Mouse (Mus musculus) ES-E14 (cell line): ENCODE results near the gene Uqcr10. TPM values are rescaled to one million over a fixed set of nuclear protein-coding genes. Genes with fewer than 3 reads are reported as not detected.
A peak's percentile ranks its signal among the peaks of the same experiment; 100 is the strongest.

Experiments used
- DNase-seq: peaks from one replicate; pipeline ENCODE4 v3.0.0-alpha.2; 2013; ENCODE audit warnings: low read depth, low spot score
- H3K27ac ChIP-seq: 2 replicates; pipeline ENCODE4 v1.5.1; 2012; ENCODE audit warnings: low read depth, mild to moderate bottlenecking, low read length, moderate library complexity, mixed read lengths; ENCODE audit not compliant: poor library complexity, insufficient read depth, severe bottlenecking
- H3K36me3 ChIP-seq: 2 replicates; pipeline ENCODE4 v1.6.1; 2012; ENCODE audit warnings: mild to moderate bottlenecking, low read length, moderate library complexity, mixed read lengths; ENCODE audit not compliant: control insufficient read depth, poor library complexity, insufficient read depth, severe bottlenecking
- H3K4me1 ChIP-seq, 2 experiments: fragments of 150-350 bp in 1 of 2; sonication (generic) in 1 of 2; 2 replicates each; pipeline ENCODE4 v1.6.1; 2012; ENCODE audit warnings: low read length in 2 of 2, mild to moderate bottlenecking in 1 of 2, mixed read lengths in 1 of 2; ENCODE audit not compliant: control insufficient read depth in 2 of 2, insufficient read depth in 2 of 2, poor library complexity in 1 of 2
- H3K4me3 ChIP-seq, 2 experiments: fragments of 150-350 bp in 1 of 2; sonication (generic) in 1 of 2; 2 replicates each; pipeline ENCODE4 v1.5.1; 2012; ENCODE audit warnings: low read length in 2 of 2, low read depth in 1 of 2, mild to moderate bottlenecking in 1 of 2, mixed read lengths in 1 of 2; ENCODE audit not compliant: insufficient read depth in 1 of 2, poor library complexity in 1 of 2, severe bottlenecking in 1 of 2
- H3K9ac ChIP-seq: 2 replicates; pipeline ENCODE4 v1.6.1; 2012; ENCODE audit warnings: low read depth, mild to moderate bottlenecking, low read length, mixed read lengths; ENCODE audit not compliant: poor library complexity, insufficient read depth, severe bottlenecking
- H3K9me3 ChIP-seq: fragments of 150-350 bp; sonication (generic); 2 replicates; pipeline ENCODE4 v1.6.1; 2012; ENCODE audit warnings: low read depth, mild to moderate bottlenecking, low read length; ENCODE audit not compliant: control insufficient read depth, insufficient read depth
- CHD2 ChIP-seq: IDR thresholded peaks from 2 replicates; pipeline ENCODE4 v1.6.1; 2014; ENCODE audit warnings: mild to moderate bottlenecking, low read depth, low read length, inconsistent platforms
- HCFC1 ChIP-seq: IDR thresholded peaks from 2 replicates; pipeline ENCODE4 v1.6.1; 2012; ENCODE audit warnings: low read length, inconsistent platforms, borderline replicate concordance; ENCODE audit not compliant: insufficient read depth
- MAFK ChIP-seq: IDR thresholded peaks from 2 replicates; pipeline ENCODE4 v1.6.1; 2014; ENCODE audit warnings: mild to moderate bottlenecking, low read depth, low read length, inconsistent platforms; ENCODE audit not compliant: insufficient read depth
- ZC3H11A ChIP-seq: IDR thresholded peaks from 2 replicates; pipeline ENCODE4 v1.6.1; 2012; ENCODE audit warnings: low read depth, mild to moderate bottlenecking, inconsistent platforms, low read length, borderline replicate concordance
- ZNF384 ChIP-seq: IDR thresholded peaks from 2 replicates; pipeline ENCODE4 v1.6.1; 2012; ENCODE audit warnings: low read depth, low read length, inconsistent platforms
- in situ Hi-C, 2 experiments: fragments of 600-800 bp; cut with MboI; formaldehyde crosslinking; loops; one replicate each; pipeline ENCODE4 v1.15.1; 2025; ENCODE audit warnings: low sequenced_read_pairs in 2 of 2, inconsistent platforms in 1 of 2; ENCODE audit not compliant: unreplicated experiment in 2 of 2
- total RNA-seq: library from RNA; depleted of rRNA; stranded (reverse); fragments of 300-350 nt; gene quantifications from 2 replicates; pipeline ENCODE4 v1.2.3, GENCODE M21; 2012

Gene Uqcr10
- total RNA-seq, 1 experiment = 963 TPM

GRCm38 (mm10) chr11:4697043-4697983 is 6.8 kb downstream of the Uqcr10 start:
- Histone ChIP-seq H3K9ac (no peak overlapping the region), H3K9me3 (no peaks in the 10 kb centered on the region), H3K36me3 (peaks cover 12% of the 10 kb centered on the region), H3K4me3 (no peak overlapping the region), H3K27ac (no peak overlapping the region), H3K4me1 (peaks cover 0 to 4% of the 10 kb centered on the region in 2 experiments; a peak in 1 of 4 replicates)
- no peak for TF ChIP-seq CHD2
- no peak for TF ChIP-seq HCFC1
- no peak for TF ChIP-seq ZC3H11A
- TF ChIP-seq MAFK = no peak
- TF ChIP-seq ZNF384 = no peak
- DNase-seq = no peak
- in situ Hi-C loops = no loop called here

GRCm38 (mm10) chr11:4692162-4692561 is 12.0 kb downstream of the Uqcr10 start:
- Histone ChIP-seq H3K4me3 (no peak overlapping the region), H3K4me1 (peaks cover 2 to 13% of the 10 kb centered on the region in 2 experiments; a peak in 3 of 4 replicates), H3K9me3 (no peaks in the 10 kb centered on the region), H3K27ac (no peak overlapping the region), H3K36me3 (no peaks in the 10 kb centered on the region), H3K9ac (no peak overlapping the region)
- no peak for TF ChIP-seq ZNF384
- TF ChIP-seq CHD2 = no peak
- no peak for TF ChIP-seq MAFK
- TF ChIP-seq ZC3H11A = no peak
- TF ChIP-seq HCFC1 = no peak
- in situ Hi-C loops = no loop called here
- no peak for DNase-seq

- Histone ChIP-seq H3K9ac (peak overlapping the region; percentile 41; the same call in 1 of the 2 replicates), H3K4me1 (peaks cover 2 to 13% of the 10 kb centered on the region in 2 experiments; a peak in 3 of 4 replicates), H3K4me3 (no peak overlapping the region), H3K36me3 (no peaks in the 10 kb centered on the region), H3K9me3 (no peaks in the 10 kb centered on the region), H3K27ac (peak overlapping the region; percentile 59; the same call in 1 of the 2 replicates)
- TF ChIP-seq ZNF384 = no peak
- TF ChIP-seq ZC3H11A = no peak
- TF ChIP-seq HCFC1 = no peak
- no peak for TF ChIP-seq MAFK
- no peak for TF ChIP-seq CHD2
- DNase-seq = no peak
- in situ Hi-C loops = no loop called here
Observed at GRCm38 (mm10) chr11:4691213-4691612, 12.9 kb downstream of the Uqcr10 start.

GRCm38 (mm10) chr11:4690353-4690752 is 13.8 kb downstream of the Uqcr10 start:
- DNase-seq = peak; percentile 63
- H3K9me3 ChIP-seq = no peaks in the 10 kb centered on the region

More at GRCm38 (mm10) chr11:4690353-4690752, 13.8 kb downstream of the Uqcr10 start:
- H3K9ac ChIP-seq = no peak overlapping the region
- H3K36me3 ChIP-seq = no peaks in the 10 kb centered on the region
- no peak for TF ChIP-seq ZNF384
- TF ChIP-seq CHD2 = 0 out of 2 replicates have a peak, but pooled peaks have one; percentile 39
- no peak overlapping the region for H3K4me3 ChIP-seq
- in situ Hi-C loops = no loop called here
- H3K27ac ChIP-seq = peak overlapping the region; percentile 59; the same call in 1 of the 2 replicates
- H3K4me1 ChIP-seq = peaks cover 2 to 13% of the 10 kb centered on the region in 2 experiments; a peak in 3 of 4 replicates
